Mouse (Mus musculus) liver, postnatal 0 days (tissue): Measurements from ENCODE around the gene Klhdc9. TPM values are rescaled to one million over a fixed set of nuclear protein-coding genes. Genes with fewer than 3 reads are reported as not detected.

Experiments used
- ATAC-seq: fragments of 200-750 bp; cut with Nextera tagmentation; 2 replicates; pipeline ENCODE4 v1.8.0; 2017; ENCODE audit warnings: mild to moderate bottlenecking, moderate library complexity
- DNase-seq: peaks from one replicate; pipeline ENCODE4 v3.0.0-alpha.2; 2016
- H3K27ac ChIP-seq: fragments of 300-500 bp; sonication (generic); 2 replicates; pipeline ENCODE4 v1.5.1; 2014; ENCODE audit warnings: antibody characterized with exemption, moderate library complexity, mild to moderate bottlenecking, low read depth
- H3K27me3 ChIP-seq: fragments of 300-500 bp; sonication (generic); 2 replicates; pipeline ENCODE4 v1.6.1; 2014; ENCODE audit warnings: low read length, control low read depth, mixed read lengths; ENCODE audit not compliant: insufficient read depth
- H3K36me3 ChIP-seq: fragments of 300-500 bp; sonication (generic); replicated peaks from 2 replicates; pipeline ENCODE4 v1.6.1; 2014; ENCODE audit warnings: mild to moderate bottlenecking, control low read depth, low read length, moderate library complexity, mixed read lengths; ENCODE audit not compliant: insufficient read depth
- H3K4me1 ChIP-seq: fragments of 300-500 bp; sonication (generic); 2 replicates; pipeline ENCODE4 v1.6.1; 2014; ENCODE audit warnings: antibody characterized with exemption, mild to moderate bottlenecking, control low read depth; ENCODE audit not compliant: insufficient read depth
- H3K4me2 ChIP-seq: fragments of 300-500 bp; sonication (generic); 2 replicates; pipeline ENCODE4 v1.6.1; 2014; ENCODE audit warnings: low read depth, mild to moderate bottlenecking, low read length, moderate library complexity, mixed read lengths
- H3K4me3 ChIP-seq: fragments of 300-500 bp; sonication (generic); 2 replicates; pipeline ENCODE4 v1.5.1; 2014; ENCODE audit warnings: low read depth, low read length
- H3K9ac ChIP-seq: fragments of 300-500 bp; sonication (generic); replicated peaks from 2 replicates; pipeline ENCODE4 v1.6.1; 2014; ENCODE audit warnings: mild to moderate bottlenecking, moderate library complexity
- H3K9me3 ChIP-seq: fragments of 300-500 bp; sonication (generic); 2 replicates; pipeline ENCODE4 v1.6.1; 2016; ENCODE audit warnings: mild to moderate bottlenecking, control low read depth, low read length, mixed read lengths
- CTCF ChIP-seq: sonication (generic); IDR thresholded peaks from 2 replicates; pipeline ENCODE4 v1.5.1; 2016; ENCODE audit warnings: antibody characterized with exemption, low read depth
- EP300 ChIP-seq: IDR thresholded peaks from 2 replicates; pipeline ENCODE4 v1.6.1; 2016; ENCODE audit warnings: antibody characterized with exemption, low read depth, mild to moderate bottlenecking
- WGBS: fragments of 180-500 bp; shearing (Covaris S2); extraction: QIAGEN DNeasy Blood & Tissue Kit; methylation state at CpG from one replicate; pipeline ENCODE4 v1.1.7; 2014; ENCODE audit not compliant: insufficient replicate concordance; 5-methylcytosine and 5-hydroxymethylcytosine counted together
- polyA plus RNA-seq: library from polyadenylated mRNA; unstranded; fragments of >200 nt; fragmentation: Nextera tagmentation; extraction: Ambion mirVana; gene quantifications from 2 replicates; pipeline ENCODE4 v1.2.1, GENCODE M21; 2015

Gene Klhdc9
- polyA plus RNA-seq, 1 experiment from 2014 or later: 0.59 TPM

GRCm38 (mm10) chr1:171325571-171325970, 35.0 kb downstream of the Klhdc9 start:
- Histone ChIP-seq H3K27me3 (no peaks in the 10 kb centered on the region), H3K4me3 (no peak overlapping the region), H3K4me1 (peaks cover 20% of the 10 kb centered on the region), H3K4me2 (no peak overlapping the region), H3K9me3 (no peaks in the 10 kb centered on the region), H3K27ac (no peak overlapping the region), H3K36me3 (no peaks in the 10 kb centered on the region), H3K9ac (no peak overlapping the region)
- WGBS: 79% methylated on average over 2 of the region's 2 CpGs
- DNase-seq (no peak), ATAC-seq (no peak)
- TF ChIP-seq EP300 (no peak), CTCF (no peak)

GRCm38 (mm10) chr1:171322012-171322411, 38.6 kb downstream of the Klhdc9 start:
- Histone ChIP-seq H3K9me3 (no peaks in the 10 kb centered on the region), H3K36me3 (no peaks in the 10 kb centered on the region), H3K4me2 (no peak overlapping the region), H3K27ac (no peak overlapping the region), H3K4me3 (no peak overlapping the region), H3K27me3 (no peaks in the 10 kb centered on the region), H3K4me1 (peaks cover 4% of the 10 kb centered on the region), H3K9ac (no peak overlapping the region; the same call in 1 of the 2 replicates)
- TF ChIP-seq CTCF: 0 out of 2 replicates have a peak, but pooled peaks have one; percentile 3
- TF ChIP-seq EP300: no peak
- ATAC-seq: peak; percentile 13; the same call in 1 of the 2 replicates
- DNase-seq: no peak
- 47% methylated on average over 1 of the region's 1 CpGs for WGBS

GRCm38 (mm10) chr1:171321415-171321814, 39.2 kb downstream of the Klhdc9 start:
- no peak for ATAC-seq
- Histone ChIP-seq H3K4me2 (no peak overlapping the region), H3K4me3 (no peak overlapping the region), H3K9me3 (no peaks in the 10 kb centered on the region), H3K36me3 (no peaks in the 10 kb centered on the region), H3K27ac (no peak overlapping the region), H3K9ac (no peak overlapping the region), H3K27me3 (no peaks in the 10 kb centered on the region), H3K4me1 (0 out of 2 replicates have a peak, but pooled peaks cover 4% of the 10 kb centered on the region)
- DNase-seq: no peak
- TF ChIP-seq EP300: no peak
- peak; percentile 80 for TF ChIP-seq CTCF

GRCm38 (mm10) chr1:171320151-171320550, 40.4 kb downstream of the Klhdc9 start:
- DNase-seq (no peak), ATAC-seq (no peak)
- Histone ChIP-seq H3K36me3 (no peaks in the 10 kb centered on the region), H3K4me2 (peak overlapping the region; percentile 14; the same call in 1 of the 2 replicates), H3K4me1 (0 out of 2 replicates have a peak, but pooled peaks cover 4% of the 10 kb centered on the region), H3K4me3 (no peak overlapping the region), H3K9ac (no peak overlapping the region), H3K9me3 (no peaks in the 10 kb centered on the region), H3K27me3 (no peaks in the 10 kb centered on the region), H3K27ac (no peak overlapping the region)
- TF ChIP-seq EP300 (no peak), CTCF (no peak)
- 42% methylated on average over 5 of the region's 5 CpGs for WGBS

GRCm38 (mm10) chr1:171319748-171320147, 40.9 kb downstream of the Klhdc9 start:
- Histone ChIP-seq H3K9ac (no peak overlapping the region), H3K27ac (no peak overlapping the region), H3K4me3 (no peak overlapping the region), H3K27me3 (no peaks in the 10 kb centered on the region), H3K4me1 (0 out of 2 replicates have a peak, but pooled peaks cover 4% of the 10 kb centered on the region), H3K36me3 (no peaks in the 10 kb centered on the region), H3K9me3 (no peaks in the 10 kb centered on the region), H3K4me2 (peak overlapping the region; percentile 14; the same call in 1 of the 2 replicates)
- TF ChIP-seq EP300: no peak
- TF ChIP-seq CTCF: no peak
- ATAC-seq (no peak), DNase-seq (no peak)
- 36% methylated on average over 7 of the region's 7 CpGs for WGBS

GRCm38 (mm10) chr1:171309321-171309720, 51.3 kb downstream of the Klhdc9 start:
- no peak overlapping the region for H3K27ac ChIP-seq
- no peak for TF ChIP-seq CTCF
- no peak for TF ChIP-seq EP300
- no peak overlapping the region for H3K9ac ChIP-seq
- H3K4me3 ChIP-seq: no peak overlapping the region
- no peaks in the 10 kb centered on the region for H3K9me3 ChIP-seq
- DNase-seq (no peak), ATAC-seq (no peak)
- H3K27me3 ChIP-seq: no peaks in the 10 kb centered on the region
- H3K4me2 ChIP-seq: no peak overlapping the region
- WGBS: 63% methylated on average over 2 of the region's 2 CpGs
- no peaks in the 10 kb centered on the region for H3K36me3 ChIP-seq
- H3K4me1 ChIP-seq: no peaks in the 10 kb centered on the region

Other genes with a start within 250 kb of the Klhdc9 start
- 0.90 and 1.5 TPM in 2 replicates for gene Cfap126, start 246.9 kb downstream of the Klhdc9 start, polyA plus RNA-seq
- 207 and 212 TPM in 2 replicates for gene Sdhc, start 210.2 kb downstream of the Klhdc9 start, polyA plus RNA-seq
- gene Mpz, start 210.1 kb downstream of the Klhdc9 start, polyA plus RNA-seq: 0.05 and 0.12 TPM in 2 replicates
- gene Pcp4l1, start 164.5 kb downstream of the Klhdc9 start, polyA plus RNA-seq: 6.7 and 8.2 TPM in 2 replicates
- gene Nr1i3, start 146.8 kb downstream of the Klhdc9 start, polyA plus RNA-seq: 49.6 and 53.1 TPM in 2 replicates
- gene Tomm40l, start 138.3 kb downstream of the Klhdc9 start, polyA plus RNA-seq: 5.7 and 6.6 TPM in 2 replicates
- gene Apoa2, start 135.7 kb downstream of the Klhdc9 start, polyA plus RNA-seq: 20,306 and 20,852 TPM in 2 replicates
- 171 and 176 TPM in 2 replicates for gene Fcer1g, start 126.4 kb downstream of the Klhdc9 start, polyA plus RNA-seq
- 0.41 and 0.51 TPM in 2 replicates for gene Adamts4, start 110.4 kb downstream of the Klhdc9 start, polyA plus RNA-seq
- gene Ndufs2, start 109.4 kb downstream of the Klhdc9 start, polyA plus RNA-seq: 158 and 170 TPM in 2 replicates
- 16.0 and 16.7 TPM in 2 replicates for gene B4galt3, start 90.5 kb downstream of the Klhdc9 start, polyA plus RNA-seq
- gene Ppox, start 79.6 kb downstream of the Klhdc9 start, polyA plus RNA-seq: 61.5 and 69.6 TPM in 2 replicates
- gene Usp21, start 72.8 kb downstream of the Klhdc9 start, polyA plus RNA-seq: 13.9 and 15.1 TPM in 2 replicates
- 58.1 and 59.6 TPM in 2 replicates for gene Ufc1, start 65.8 kb downstream of the Klhdc9 start, polyA plus RNA-seq
- gene Dedd, start 31.7 kb downstream of the Klhdc9 start, polyA plus RNA-seq: 16.4 and 17.7 TPM in 2 replicates
- gene Nit1, start 15.2 kb downstream of the Klhdc9 start, polyA plus RNA-seq: 73.4 and 74.6 TPM in 2 replicates
- gene Pfdn2, start 15.1 kb downstream of the Klhdc9 start, polyA plus RNA-seq: 46.2 and 47.7 TPM in 2 replicates
- 0.15 and 0.22 TPM in 2 replicates for gene Nectin4, start 9.3 kb upstream of the Klhdc9 start, polyA plus RNA-seq
- 5.6 and 7.0 TPM in 2 replicates for gene Arhgap30, start 28.2 kb upstream of the Klhdc9 start, polyA plus RNA-seq
- 22.6 and 25.4 TPM in 2 replicates for gene Usf1, start 50.5 kb upstream of the Klhdc9 start, polyA plus RNA-seq
- 36.5 and 37.8 TPM in 2 replicates for gene Tstd1, start 58.1 kb upstream of the Klhdc9 start, polyA plus RNA-seq
- 57.9 and 61.7 TPM in 2 replicates for gene F11r, start 76.7 kb upstream of the Klhdc9 start, polyA plus RNA-seq
- gene Alyref2, start 142.7 kb upstream of the Klhdc9 start, polyA plus RNA-seq: 8.4 and 8.9 TPM in 2 replicates
- not detected in 2 replicates for gene Itln1, start 174.5 kb upstream of the Klhdc9 start, polyA plus RNA-seq
- 0.85 and 1.1 TPM in 2 replicates for gene Cd244a, start 198.4 kb upstream of the Klhdc9 start, polyA plus RNA-seq
- gene Ly9, start 246.6 kb upstream of the Klhdc9 start, polyA plus RNA-seq: 1.4 and 2.2 TPM in 2 replicates